Mouse (Mus musculus) testis, adult 2 months (tissue): ENCODE results near the gene Rnf43.

ENCODE experiments used
- CTCF ChIP-seq: fragments of 200-500 bp; IDR thresholded peaks from 2 replicates; pipeline ENCODE4 v1.5.1; 2012; ENCODE audit warnings: low read depth, mild to moderate bottlenecking, inconsistent platforms, low read length, moderate library complexity; ENCODE audit not compliant: control insufficient read depth, insufficient read depth, insufficient replicate concordance
- POLR2A ChIP-seq: fragments of 200-500 bp; IDR thresholded peaks from 2 replicates; pipeline ENCODE4 v1.6.1; 2012; ENCODE audit warnings: low read depth, mild to moderate bottlenecking, inconsistent platforms, low read length, moderate library complexity; ENCODE audit not compliant: control insufficient read depth

GRCm38 (mm10) chr11:87662822-87663221 lies 300 bp downstream of the Rnf43 start:
- TF ChIP-seq POLR2A (no peak), CTCF (no peak)
